Mouse (Mus musculus): ENCODE measurements around the gene Espnl.

DNA sequence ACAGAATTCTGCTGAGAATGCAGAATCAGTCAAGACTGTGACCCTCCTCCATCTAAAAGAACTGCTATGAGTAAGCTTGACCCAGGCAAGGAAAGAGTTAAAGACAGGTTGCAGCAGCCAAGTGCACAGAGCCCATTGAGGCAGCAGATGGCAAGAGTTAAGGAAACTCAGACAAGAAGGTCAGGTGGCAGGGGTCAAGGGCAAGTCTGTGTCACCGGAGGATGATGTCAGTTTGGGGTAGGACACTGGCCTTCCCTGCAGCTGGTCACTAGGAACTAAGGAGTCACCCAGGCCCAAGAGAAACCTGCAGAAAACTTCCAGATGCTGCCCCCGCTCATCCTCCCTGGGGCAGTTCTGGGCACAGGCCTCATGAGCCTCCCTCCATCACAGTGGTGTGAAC is 2.8 kb downstream of the Espnl start:
- TF ChIP-seq POLR2A (IDR thresholded peaks at IDR 0.05; ENCODE audit: low read depth, low read length) (no peak), CTCF (IDR thresholded peaks at IDR 0.05; ENCODE audit: extremely low read depth, insufficient read depth, insufficient read length, insufficient replicate concordance) (no peak)
